Mouse (Mus musculus) stomach, embryonic 15.5 days (tissue): ENCODE measurements around the gene Scn11a. TPM values are rescaled to one million over a fixed set of nuclear protein-coding genes. Genes with fewer than 3 reads are reported as not detected.

ENCODE experiments used
- ATAC-seq: fragments of 200-750 bp; cut with Nextera tagmentation; 2 replicates; pipeline ENCODE4 v1.8.0; 2017; ENCODE audit warnings: low read depth, moderate number of reproducible peaks, moderate TSS enrichment; ENCODE audit not compliant: insufficient read depth, low FRiP score
- H3K27ac ChIP-seq: fragments of 300-500 bp; sonication (generic); 2 replicates; pipeline ENCODE4 v1.5.1; 2015; ENCODE audit warnings: mild to moderate bottlenecking, inconsistent platforms
- H3K27me3 ChIP-seq: fragments of 300-500 bp; sonication (generic); replicated peaks from 2 replicates; pipeline ENCODE4 v1.6.1; 2015; ENCODE audit warnings: inconsistent platforms
- H3K36me3 ChIP-seq: fragments of 300-500 bp; sonication (generic); 2 replicates; pipeline ENCODE4 v1.6.1; 2015; ENCODE audit warnings: inconsistent platforms
- H3K4me1 ChIP-seq: fragments of 300-500 bp; sonication (generic); 2 replicates; pipeline ENCODE4 v1.6.1; 2015; ENCODE audit warnings: inconsistent platforms
- H3K4me2 ChIP-seq: fragments of 300-500 bp; sonication (generic); 2 replicates; pipeline ENCODE4 v1.6.1; 2015; ENCODE audit warnings: mild to moderate bottlenecking, inconsistent platforms
- H3K4me3 ChIP-seq: fragments of 300-500 bp; sonication (generic); replicated peaks from 2 replicates; pipeline ENCODE4 v1.5.1; 2015; ENCODE audit warnings: inconsistent platforms
- H3K9ac ChIP-seq: fragments of 300-500 bp; sonication (generic); 2 replicates; pipeline ENCODE4 v1.6.1; 2015; ENCODE audit warnings: inconsistent platforms
- H3K9me3 ChIP-seq: fragments of 300-500 bp; sonication (generic); 2 replicates; pipeline ENCODE4 v1.6.1; 2016; ENCODE audit warnings: inconsistent platforms
- WGBS: fragments of 180-500 bp; shearing (Covaris S2); methylation state at CpG from one replicate; pipeline ENCODE4 v1.1.7; 2015; 5-methylcytosine and 5-hydroxymethylcytosine counted together
- polyA plus RNA-seq: library from polyadenylated mRNA; unstranded; fragments of >200 nt; fragmentation: Nextera tagmentation; extraction: Ambion mirVana; gene quantifications from 2 replicates; pipeline ENCODE4 v1.2.1, GENCODE M21; 2015

Scn11a gene
- polyA plus RNA-seq, 1 experiment from 2014 or later = 0.04 TPM

DNA sequence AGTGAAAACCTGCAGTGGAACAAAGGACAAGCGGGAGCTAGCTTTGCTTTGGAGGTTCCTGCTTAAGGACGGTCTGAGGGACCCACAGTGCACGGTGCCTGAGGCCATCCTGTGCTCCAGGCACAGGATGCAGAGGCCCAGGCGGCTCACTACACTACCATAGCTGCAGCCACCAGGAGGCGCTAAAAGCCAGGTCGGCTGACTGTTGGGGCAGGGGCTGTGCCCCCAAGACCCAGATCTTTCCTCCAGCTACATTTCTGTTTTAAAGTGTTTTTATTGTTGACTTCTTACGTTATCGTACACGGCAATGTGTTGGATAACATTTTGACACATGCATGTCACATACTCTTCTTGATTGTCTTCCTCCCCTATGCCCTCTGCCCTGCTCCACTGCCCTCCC, 32.8 kb downstream of the Scn11a start:
- H3K27me3 ChIP-seq = no peaks in the 10 kb centered on the region
- no peak overlapping the region for H3K4me3 ChIP-seq
- H3K27ac ChIP-seq = no peak overlapping the region
- WGBS = 51% methylated on average over 9 of the region's 9 CpGs
- H3K9ac ChIP-seq = no peak overlapping the region
- H3K4me2 ChIP-seq = no peak overlapping the region
- no peaks in the 10 kb centered on the region for H3K36me3 ChIP-seq
- H3K4me1 ChIP-seq = no peaks in the 10 kb centered on the region
- H3K9me3 ChIP-seq = no peaks in the 10 kb centered on the region
- ATAC-seq = no peak

DNA sequence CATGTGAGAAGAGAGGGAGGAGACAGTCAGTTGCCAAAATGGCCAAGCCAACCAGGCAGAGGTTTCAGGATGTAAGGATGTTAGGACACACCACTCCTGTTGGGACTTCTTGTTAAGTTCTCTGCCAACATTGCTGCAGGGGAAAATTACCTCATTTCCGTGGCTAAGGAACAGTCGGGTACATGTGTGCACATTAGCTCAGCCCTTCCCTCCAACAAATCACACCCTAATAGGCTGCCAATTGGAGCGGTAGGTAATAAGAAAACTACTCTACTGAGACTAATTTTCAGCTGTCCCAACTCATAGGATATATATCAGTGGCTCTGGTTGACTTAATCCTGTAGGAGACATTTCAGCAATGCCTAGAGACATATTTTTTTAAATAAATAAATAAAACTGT, 44.4 kb downstream of the Scn11a start:
- WGBS = 72% methylated on average over 3 of the region's 3 CpGs
- no peak for ATAC-seq
- Histone ChIP-seq H3K27ac (no peak overlapping the region), H3K4me1 (no peaks in the 10 kb centered on the region), H3K4me3 (no peak overlapping the region), H3K27me3 (no peaks in the 10 kb centered on the region), H3K36me3 (no peaks in the 10 kb centered on the region), H3K9ac (no peak overlapping the region), H3K4me2 (no peak overlapping the region), H3K9me3 (no peaks in the 10 kb centered on the region)

DNA sequence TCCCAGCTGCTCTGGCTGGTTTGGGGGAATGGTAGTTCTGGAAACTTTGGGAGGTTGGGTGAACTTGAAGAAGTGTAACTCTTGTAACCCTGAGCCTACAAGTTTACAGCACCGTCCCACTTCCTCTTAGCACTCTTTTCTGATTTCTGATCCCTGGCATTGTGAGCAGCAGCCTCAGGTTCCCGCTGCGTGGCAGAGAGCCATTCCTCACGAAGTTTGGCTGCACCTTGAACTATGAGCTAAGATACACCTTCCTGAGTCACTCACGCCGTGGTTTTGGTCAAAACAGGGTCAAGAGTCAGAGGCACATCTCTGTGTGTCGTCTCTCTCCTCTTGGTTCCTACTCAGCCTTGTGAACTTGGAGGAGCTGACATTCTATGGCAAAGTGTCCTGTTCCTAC, 48.6 kb downstream of the Scn11a start:
- Histone ChIP-seq H3K4me1 (no peaks in the 10 kb centered on the region), H3K4me3 (no peak overlapping the region), H3K36me3 (no peaks in the 10 kb centered on the region), H3K4me2 (no peak overlapping the region), H3K27ac (no peak overlapping the region), H3K9me3 (no peaks in the 10 kb centered on the region), H3K27me3 (no peaks in the 10 kb centered on the region), H3K9ac (no peak overlapping the region)
- 76% methylated on average over 7 of the region's 7 CpGs for WGBS
- no peak for ATAC-seq

DNA sequence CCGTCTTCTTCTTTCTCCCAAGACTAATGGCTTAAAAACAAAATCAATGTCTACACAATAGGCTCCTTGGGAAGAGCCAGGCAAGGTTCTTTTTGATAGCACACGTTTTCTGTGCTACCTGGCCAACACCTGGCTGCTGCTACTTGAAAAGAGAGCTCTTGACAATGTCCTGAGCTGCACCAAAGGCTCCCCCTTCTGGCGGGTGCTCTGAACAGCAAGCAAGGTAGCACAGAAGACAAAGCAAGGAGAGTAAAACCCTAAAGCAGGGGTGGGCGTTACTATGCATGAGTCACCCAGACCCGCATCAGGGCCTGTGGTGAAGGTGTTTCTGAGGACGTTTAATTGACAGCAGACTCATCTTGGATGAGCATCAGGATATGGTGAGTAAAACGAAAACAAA, 56.7 kb downstream of the Scn11a start:
- ATAC-seq = no peak
- WGBS = 38% methylated on average over 7 of the region's 7 CpGs
- Histone ChIP-seq H3K27ac (no peak overlapping the region), H3K4me3 (no peak overlapping the region), H3K9me3 (no peaks in the 10 kb centered on the region), H3K27me3 (no peaks in the 10 kb centered on the region), H3K4me1 (no peaks in the 10 kb centered on the region), H3K4me2 (no peak overlapping the region), H3K36me3 (no peaks in the 10 kb centered on the region), H3K9ac (no peak overlapping the region)

DNA sequence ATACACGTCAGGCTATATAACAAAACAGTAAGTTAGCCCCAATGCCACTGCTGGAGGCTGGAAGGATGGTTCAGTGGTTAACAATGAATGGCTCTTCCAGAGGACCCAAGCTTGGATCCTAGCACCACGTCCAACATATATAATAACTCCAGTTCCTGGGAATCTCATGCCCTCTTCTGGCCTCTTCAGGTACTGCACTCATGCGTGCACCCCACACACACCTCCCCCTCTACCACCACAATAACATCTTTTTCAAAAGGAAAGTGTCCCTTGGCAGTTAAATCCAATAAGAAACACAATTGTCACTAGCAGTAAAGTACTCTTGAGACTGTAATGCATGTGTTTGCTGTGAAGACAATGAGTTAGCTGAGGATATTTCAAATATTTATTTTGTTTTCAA, 65.0 kb downstream of the Scn11a start:
- H3K4me3 ChIP-seq = no peak overlapping the region
- H3K4me1 ChIP-seq = no peaks in the 10 kb centered on the region
- no peak overlapping the region for H3K4me2 ChIP-seq
- H3K27me3 ChIP-seq = no peaks in the 10 kb centered on the region
- H3K27ac ChIP-seq = no peak overlapping the region
- no peaks in the 10 kb centered on the region for H3K9me3 ChIP-seq
- H3K36me3 ChIP-seq = no peaks in the 10 kb centered on the region
- no peak overlapping the region for H3K9ac ChIP-seq
- ATAC-seq = no peak
- 84% methylated on average over 3 of the region's 3 CpGs for WGBS

DNA sequence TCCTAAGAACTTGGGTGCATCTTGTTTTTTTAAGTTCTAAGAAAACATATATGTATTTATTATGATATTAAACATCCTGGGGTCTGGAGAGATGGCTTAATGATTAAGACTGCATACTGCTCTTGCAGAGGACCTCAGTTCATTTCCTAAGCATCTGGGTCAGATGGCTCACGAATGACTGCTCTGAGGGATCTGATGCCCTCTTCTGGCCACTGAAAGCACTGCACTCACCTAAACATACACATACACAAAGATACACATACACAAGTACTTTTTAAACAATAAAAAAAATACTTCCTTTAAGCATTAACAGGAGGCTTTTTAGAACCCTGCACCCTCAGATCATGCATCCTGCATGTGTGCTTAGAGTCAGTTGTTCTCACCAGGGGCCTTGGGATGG, 65.8 kb downstream of the Scn11a start:
- Histone ChIP-seq H3K36me3 (no peaks in the 10 kb centered on the region), H3K9me3 (no peaks in the 10 kb centered on the region), H3K27me3 (no peaks in the 10 kb centered on the region), H3K27ac (no peak overlapping the region), H3K4me2 (no peak overlapping the region), H3K9ac (no peak overlapping the region), H3K4me1 (no peaks in the 10 kb centered on the region), H3K4me3 (no peak overlapping the region)
- no peak for ATAC-seq
- 83% methylated on average over 1 of the region's 1 CpGs for WGBS

DNA sequence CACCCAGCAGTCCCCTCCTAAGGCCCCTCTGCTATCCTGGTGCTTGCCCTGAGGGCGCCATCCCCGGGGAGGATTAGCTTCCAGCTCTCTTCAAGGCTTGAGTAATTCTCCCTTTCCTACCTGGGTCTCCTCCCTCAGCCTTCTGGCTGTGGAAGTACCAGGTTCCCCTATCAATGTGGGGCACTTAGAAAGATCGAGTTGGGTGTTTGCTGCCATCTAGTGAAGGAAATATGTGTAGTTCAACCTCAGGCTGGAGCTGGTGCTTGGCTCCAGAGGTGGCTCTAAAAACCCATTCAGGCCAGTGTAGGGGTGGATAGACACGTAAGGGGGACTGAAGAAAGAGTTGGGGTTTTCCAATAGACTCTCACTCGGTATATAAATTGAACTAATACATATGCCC, 73.7 kb downstream of the Scn11a start:
- 16% methylated on average over 5 of the region's 5 CpGs for WGBS
- H3K27me3 ChIP-seq = no peaks in the 10 kb centered on the region
- H3K4me2 ChIP-seq = no peak overlapping the region
- no peaks in the 10 kb centered on the region for H3K4me1 ChIP-seq
- no peaks in the 10 kb centered on the region for H3K36me3 ChIP-seq
- no peak overlapping the region for H3K4me3 ChIP-seq
- no peak overlapping the region for H3K27ac ChIP-seq
- no peak for ATAC-seq
- H3K9ac ChIP-seq = no peak overlapping the region
- no peaks in the 10 kb centered on the region for H3K9me3 ChIP-seq

DNA sequence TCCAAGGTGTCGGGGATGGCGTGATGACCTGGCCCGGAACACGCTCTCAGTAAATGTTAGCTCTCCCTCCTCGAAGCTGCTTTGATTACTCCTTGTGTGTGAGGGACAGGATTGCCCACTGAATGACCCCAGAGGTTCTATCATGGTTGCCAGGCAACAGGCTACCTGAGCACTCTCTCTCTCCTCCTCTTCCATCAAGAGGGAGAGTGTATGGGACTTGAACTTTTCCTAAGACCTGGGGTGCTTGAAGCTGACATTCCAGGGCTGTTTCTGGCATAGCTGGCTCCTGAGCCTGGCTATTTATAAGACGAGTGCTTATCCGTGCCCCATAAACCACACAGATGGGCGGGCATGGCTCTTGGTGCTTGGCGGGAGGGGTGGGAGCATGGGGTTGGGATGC, 76.1 kb downstream of the Scn11a start:
- no peak overlapping the region for H3K4me3 ChIP-seq
- ATAC-seq = no peak
- no peak overlapping the region for H3K9ac ChIP-seq
- H3K4me1 ChIP-seq = no peaks in the 10 kb centered on the region
- H3K27ac ChIP-seq = no peak overlapping the region
- no peak overlapping the region for H3K4me2 ChIP-seq
- no peaks in the 10 kb centered on the region for H3K9me3 ChIP-seq
- no peaks in the 10 kb centered on the region for H3K27me3 ChIP-seq
- 55% methylated on average over 9 of the region's 9 CpGs for WGBS
- H3K36me3 ChIP-seq = no peaks in the 10 kb centered on the region

DNA sequence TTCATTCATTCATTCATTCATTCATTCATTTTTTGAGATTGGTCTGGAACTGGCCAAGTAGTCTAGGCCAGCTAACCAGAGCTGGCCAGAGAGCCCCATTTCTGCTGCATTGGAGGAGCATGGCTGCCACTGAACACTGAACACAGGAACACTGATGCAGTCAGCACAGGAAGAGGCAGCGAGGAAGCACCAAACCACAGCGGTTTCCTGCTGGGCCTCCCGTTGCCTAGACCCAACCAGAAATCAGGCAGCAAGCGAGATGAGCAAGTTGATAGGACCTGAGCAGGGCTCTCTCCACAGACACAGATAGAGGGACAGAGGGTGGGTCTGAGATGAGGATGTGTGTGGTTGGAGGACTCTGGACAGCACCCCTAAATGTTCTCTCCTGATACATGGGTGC, 81.4 kb downstream of the Scn11a start:
- H3K4me3 ChIP-seq = no peak overlapping the region
- no peaks in the 10 kb centered on the region for H3K4me1 ChIP-seq
- no peaks in the 10 kb centered on the region for H3K36me3 ChIP-seq
- no peaks in the 10 kb centered on the region for H3K9me3 ChIP-seq
- H3K4me2 ChIP-seq = no peak overlapping the region
- no peak overlapping the region for H3K27ac ChIP-seq
- no peak for ATAC-seq
- no peak overlapping the region for H3K9ac ChIP-seq
- 62% methylated on average over 4 of the region's 4 CpGs for WGBS
- no peaks in the 10 kb centered on the region for H3K27me3 ChIP-seq

DNA sequence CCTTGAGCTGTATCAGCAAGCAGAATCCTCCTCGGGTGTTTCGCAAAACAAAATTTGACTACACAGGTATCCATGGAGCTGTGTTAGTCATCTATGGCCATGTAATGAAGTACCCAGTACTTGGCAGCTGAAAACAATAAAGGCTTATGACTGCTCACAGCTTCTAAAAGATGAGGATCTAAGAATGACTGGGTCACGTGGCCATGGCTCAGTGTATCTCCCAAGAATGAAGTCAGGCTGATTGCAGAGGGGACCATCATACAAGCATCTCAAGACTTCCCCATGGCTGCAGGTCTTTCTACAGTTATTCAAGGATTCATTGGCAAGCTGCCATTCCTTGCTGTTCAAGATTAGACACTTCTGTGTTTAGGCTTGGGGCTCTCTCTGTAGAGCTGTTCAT, 81.9 kb downstream of the Scn11a start:
- Histone ChIP-seq H3K4me2 (no peak overlapping the region), H3K4me3 (no peak overlapping the region), H3K27ac (no peak overlapping the region), H3K4me1 (no peaks in the 10 kb centered on the region), H3K9ac (no peak overlapping the region), H3K9me3 (no peaks in the 10 kb centered on the region), H3K36me3 (no peaks in the 10 kb centered on the region), H3K27me3 (no peaks in the 10 kb centered on the region)
- no peak for ATAC-seq
- 79% methylated on average over 3 of the region's 3 CpGs for WGBS

DNA sequence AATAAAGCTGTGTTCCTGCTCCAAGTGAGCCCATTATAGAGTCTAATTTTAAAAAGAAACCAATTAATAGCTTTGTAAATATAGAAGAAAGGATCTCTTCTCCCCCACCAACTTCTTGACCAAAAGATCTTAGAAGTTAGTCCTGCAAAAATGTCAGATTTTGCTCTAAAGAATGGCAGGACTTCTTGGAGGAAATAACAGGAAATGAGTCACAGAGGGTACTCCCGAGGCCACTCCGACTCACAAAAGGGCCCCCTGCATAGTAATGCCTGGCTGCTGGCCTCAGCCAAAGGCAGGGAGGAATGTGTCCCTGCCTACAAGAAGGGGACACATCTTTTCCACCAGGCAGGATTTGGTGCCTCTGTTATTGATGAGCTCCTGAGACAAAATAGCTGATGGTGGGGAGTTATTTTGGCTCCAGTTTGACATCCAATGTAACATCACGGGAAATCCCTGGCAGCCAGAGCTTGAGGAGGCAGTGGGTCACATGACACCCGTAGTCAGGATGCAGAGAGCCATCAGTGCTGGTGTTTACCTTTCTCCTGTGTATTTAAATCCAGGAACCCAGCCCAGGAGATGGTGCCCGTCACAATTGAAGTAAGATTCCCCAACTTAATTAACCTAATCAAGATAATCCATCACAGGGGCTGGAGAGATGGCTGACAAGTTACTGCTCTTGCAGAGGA, 84.0 kb downstream of the Scn11a start:
- H3K36me3 ChIP-seq = no peaks in the 10 kb centered on the region
- no peak overlapping the region for H3K4me2 ChIP-seq
- no peak overlapping the region for H3K9ac ChIP-seq
- no peaks in the 10 kb centered on the region for H3K9me3 ChIP-seq
- no peaks in the 10 kb centered on the region for H3K27me3 ChIP-seq
- H3K27ac ChIP-seq = no peak overlapping the region
- no peak for ATAC-seq
- no peaks in the 10 kb centered on the region for H3K4me1 ChIP-seq
- 36% methylated on average over 5 of the region's 5 CpGs for WGBS
- no peak overlapping the region for H3K4me3 ChIP-seq

DNA sequence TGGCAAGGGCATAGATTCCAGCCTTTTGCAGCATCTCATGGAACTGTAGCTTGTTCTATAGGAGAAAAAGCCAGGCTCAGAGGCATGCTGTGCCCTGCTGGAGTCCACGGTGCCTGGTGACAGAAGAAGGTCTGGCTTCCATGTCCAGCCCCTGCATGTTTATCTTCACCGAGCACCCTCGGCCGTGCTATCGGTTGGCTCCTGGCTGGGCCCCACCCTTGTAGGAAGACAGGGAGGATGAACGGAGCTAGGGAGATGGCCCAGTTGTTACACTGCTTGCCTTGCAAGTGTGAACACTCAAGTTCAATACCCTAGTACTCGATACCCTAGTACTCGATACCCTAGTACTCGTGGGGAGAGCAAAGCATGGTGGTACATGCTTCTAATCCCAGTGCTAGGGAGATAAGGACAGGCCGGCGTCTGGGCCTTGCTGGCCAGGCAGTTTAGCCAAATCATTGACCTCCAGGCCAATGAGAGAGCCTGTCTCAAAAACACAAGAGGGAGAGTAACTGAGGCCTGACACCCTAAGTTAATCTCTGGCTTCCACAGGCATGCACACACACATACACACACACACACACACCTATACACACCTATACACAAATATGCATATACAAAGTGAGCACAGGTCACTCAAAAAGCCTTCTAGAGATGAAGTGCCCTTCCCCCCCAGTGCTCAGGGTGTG, 96.7 kb downstream of the Scn11a start:
- H3K4me2 ChIP-seq = no peak overlapping the region
- no peak overlapping the region for H3K9ac ChIP-seq
- H3K36me3 ChIP-seq = no peaks in the 10 kb centered on the region
- H3K27ac ChIP-seq = no peak overlapping the region
- peak; percentile 84 for ATAC-seq
- no peaks in the 10 kb centered on the region for H3K4me1 ChIP-seq
- no peak overlapping the region for H3K4me3 ChIP-seq
- H3K27me3 ChIP-seq = no peaks in the 10 kb centered on the region
- H3K9me3 ChIP-seq = no peaks in the 10 kb centered on the region
- 82% methylated on average over 11 of the region's 11 CpGs for WGBS

DNA sequence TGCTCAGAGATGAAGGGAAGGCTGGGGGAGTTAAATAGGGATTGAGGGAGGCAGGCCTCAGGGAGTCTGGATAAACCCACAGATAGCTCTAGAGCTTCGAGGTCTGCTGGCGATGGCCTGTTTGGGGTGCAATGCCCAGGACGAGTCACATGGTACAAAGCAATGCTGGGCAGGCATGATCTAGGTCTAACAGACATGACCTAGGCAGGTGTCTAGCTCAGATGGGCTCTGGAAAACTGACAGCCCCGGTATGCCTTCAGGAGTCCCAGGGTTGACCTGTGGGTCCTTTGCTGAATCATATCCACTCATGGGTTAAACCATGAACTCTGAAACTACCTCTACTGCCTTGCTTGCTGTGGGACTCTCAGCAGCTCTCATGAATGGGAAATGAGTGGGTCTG, 98.3 kb downstream of the Scn11a start:
- no peak for ATAC-seq
- 82% methylated on average over 4 of the region's 4 CpGs for WGBS
- H3K27ac ChIP-seq = no peak overlapping the region
- H3K36me3 ChIP-seq = no peaks in the 10 kb centered on the region
- no peak overlapping the region for H3K4me2 ChIP-seq
- no peak overlapping the region for H3K9ac ChIP-seq
- H3K4me1 ChIP-seq = no peaks in the 10 kb centered on the region
- H3K9me3 ChIP-seq = no peaks in the 10 kb centered on the region
- H3K27me3 ChIP-seq = no peaks in the 10 kb centered on the region
- H3K4me3 ChIP-seq = no peak overlapping the region
